Mouse (Mus musculus): Measurements from ENCODE around the gene Zfp277. TPM values are rescaled to one million over a fixed set of nuclear protein-coding genes. Genes with fewer than 3 reads are reported as not detected.

Zfp277 gene
- polyA plus RNA-seq, 1 experiment from 2014 or later = 31.0 TPM

GRCm38 (mm10) chr12:40272710-40273109 is 173.0 kb downstream of the Zfp277 start:
- H3K4me1 ChIP-seq (replicated peaks) = no peaks in the 10 kb centered on the region
- no peaks in the 10 kb centered on the region for H3K27me3 ChIP-seq
- H3K36me3 ChIP-seq = no peaks in the 10 kb centered on the region
- no peak overlapping the region for H3K9ac ChIP-seq
- ATAC-seq (ENCODE audit: low read depth) = no peak
- 87% methylated on average over 4 of the region's 4 CpGs for WGBS
- H3K4me3 ChIP-seq = no peak overlapping the region
- no peak overlapping the region for H3K27ac ChIP-seq (replicated peaks)
- H3K4me2 ChIP-seq = no peak overlapping the region
- no peaks in the 10 kb centered on the region for H3K9me3 ChIP-seq

- Histone ChIP-seq H3K9me3 (no peaks in the 10 kb centered on the region), H3K4me2 (no peak overlapping the region), H3K36me3 (no peaks in the 10 kb centered on the region), H3K9ac (no peak overlapping the region), H3K4me1 (replicated peaks) (no peaks in the 10 kb centered on the region), H3K27me3 (no peaks in the 10 kb centered on the region), H3K27ac (replicated peaks) (no peak overlapping the region), H3K4me3 (no peak overlapping the region)
- 72% methylated on average over 2 of the region's 2 CpGs for WGBS
- ATAC-seq (ENCODE audit: low read depth) = no peak
Measured at GRCm38 (mm10) chr12:40268313-40268712, 177.4 kb downstream of the Zfp277 start.

Other genes with a start within 250 kb of the Zfp277 start
- 0.15 TPM in 1 of 2 replicates, not detected in the other for gene Lsmem1, start 246.4 kb downstream of the Zfp277 start, polyA plus RNA-seq (2015; fragmentation: Nextera tagmentation; extraction: Ambion mirVana)
- gene Ifrd1, start 197.4 kb downstream of the Zfp277 start, polyA plus RNA-seq (2015; fragmentation: Nextera tagmentation; extraction: Ambion mirVana) = 153 and 166 TPM in 2 replicates
- gene Dock4, start 50 bp upstream of the Zfp277 start, polyA plus RNA-seq (2015; fragmentation: Nextera tagmentation; extraction: Ambion mirVana) = 31.4 and 31.8 TPM in 2 replicates